Mouse (Mus musculus): ENCODE results near the gene Olfr813.
"Not testable (repeated sequence)": the region's sequence is repeated elsewhere in the genome, so short reads cannot be mapped to it uniquely, and the experiment has no call there.

Gene Olfr813

GRCm38 (mm10) chr10:129855067-129855466 lies at the start of gene Olfr813:
Gene Olfr813 (plus strand): TSS chr10:129855367.
- DNase-seq (ENCODE audit: low read depth, low spot score): no peak

- DNase-seq (ENCODE audit: low read depth, low spot score): no peak
Observed at GRCm38 (mm10) chr10:129845994-129846393, 9.2 kb upstream of the Olfr813 start, which contains the start of gene Olfr812. Gene Olfr812 (minus strand): TSS chr10:129846094.

DNA sequence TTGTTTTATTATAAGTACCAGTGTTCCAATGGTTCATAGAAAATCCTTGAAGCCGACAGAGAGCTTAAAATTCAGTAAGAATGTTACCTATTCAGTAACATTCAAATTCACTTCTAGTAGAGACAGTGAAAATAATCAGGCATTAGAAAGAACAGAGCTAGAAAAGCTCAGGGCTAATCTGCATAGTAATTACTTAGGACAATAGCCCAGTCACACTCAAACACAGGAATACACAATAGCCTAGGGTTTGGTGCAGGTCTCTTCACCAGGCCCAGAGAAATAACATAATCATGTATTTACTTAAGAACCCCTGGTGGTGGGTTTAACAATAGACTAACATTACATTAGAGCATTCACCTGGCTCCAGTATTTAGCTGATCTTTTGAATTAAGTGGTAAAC lies 7.8 kb upstream of the Olfr813 start:
- DNase-seq (ENCODE audit: low read depth, low spot score): no peak

DNA sequence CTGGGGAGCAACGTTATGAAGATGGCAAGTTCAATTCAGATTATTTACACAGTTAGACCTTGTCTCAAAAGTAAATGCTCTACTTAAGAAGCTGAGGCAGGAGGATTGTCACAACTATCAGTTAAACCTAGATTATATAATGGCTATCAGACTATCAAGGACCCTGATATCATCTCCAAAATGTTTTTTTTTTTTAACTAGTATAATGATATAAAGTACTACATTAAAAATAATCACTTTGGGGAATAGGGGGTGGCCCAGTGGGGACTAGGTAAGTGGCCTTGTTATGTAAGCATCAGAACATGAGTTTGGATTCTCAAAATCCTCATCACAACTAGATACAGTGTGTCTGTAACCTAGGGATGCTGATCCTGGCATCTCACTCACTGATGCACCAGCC lies 24.6 kb downstream of the Olfr813 start, which contains the start of gene Olfr814:
TSS of gene Olfr814 (minus strand) at position 101 of the 400 bp plus-strand sequence.
- not testable (repeated sequence) for DNase-seq (ENCODE audit: low read depth, low spot score)

DNA sequence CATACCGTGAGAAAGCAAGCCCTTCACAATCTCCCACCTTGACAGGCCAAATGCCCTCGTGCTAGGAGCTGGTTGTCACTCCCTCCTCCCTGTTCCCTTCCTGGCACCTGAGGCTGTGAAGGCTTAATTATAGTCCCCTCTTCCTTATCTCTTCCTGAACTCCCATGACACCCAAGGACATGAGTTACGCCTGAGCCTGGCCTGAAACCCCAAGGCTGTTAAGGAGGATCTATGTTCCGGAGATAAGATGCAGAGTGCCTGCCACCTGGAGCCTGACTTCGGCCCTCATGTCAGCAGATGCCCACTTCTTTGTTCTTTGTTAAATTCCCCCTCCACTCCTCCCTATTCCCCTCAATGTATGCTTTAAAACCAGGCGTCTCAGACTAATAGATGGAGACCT lies 30.3 kb downstream of the Olfr813 start:
- DNase-seq (ENCODE audit: low read depth, low spot score): not testable (repeated sequence)

DNA sequence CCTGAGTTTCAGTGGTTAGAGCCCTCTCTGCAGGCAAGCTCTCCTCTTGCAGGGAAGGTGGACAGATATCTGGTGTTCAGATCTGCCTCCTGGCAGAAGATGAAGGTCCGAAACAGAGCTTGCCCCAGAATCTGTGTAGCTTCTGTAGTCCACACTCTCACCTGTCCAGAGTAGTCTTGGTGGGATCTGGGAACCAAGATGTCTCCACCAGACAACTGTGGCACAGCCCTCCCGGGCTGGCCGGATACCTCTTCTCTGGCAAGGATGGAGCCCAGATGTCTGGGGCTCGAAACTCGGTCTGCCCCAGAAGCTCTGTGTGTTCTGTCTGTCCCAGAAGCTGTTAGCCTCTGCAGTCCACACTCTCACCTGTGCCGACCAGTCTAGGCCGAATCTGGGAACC lies 30.8 kb downstream of the Olfr813 start:
- DNase-seq (ENCODE audit: low read depth, low spot score): no peak

- not testable (repeated sequence) for DNase-seq (ENCODE audit: low read depth, low spot score)
Observed at GRCm38 (mm10) chr10:129905767-129906166, 50.6 kb downstream of the Olfr813 start, which contains the start of gene Olfr815. Gene Olfr815 (minus strand): TSS chr10:129905867.
